Mouse (Mus musculus) thymus, adult 2 months (tissue): ENCODE measurements around the gene Chst11.

ENCODE experiments used
- CTCF ChIP-seq: fragments of 200-500 bp; IDR thresholded peaks from 2 replicates; pipeline ENCODE4 v1.5.1; 2012; ENCODE audit warnings: mild to moderate bottlenecking, control low read depth, low read length, moderate library complexity, borderline replicate concordance; ENCODE audit not compliant: control insufficient read depth, poor library complexity, insufficient read depth; ENCODE audit errors: extremely low read depth
- POLR2A ChIP-seq: fragments of 200-500 bp; IDR thresholded peaks from 2 replicates; pipeline ENCODE4 v1.6.1; 2012; ENCODE audit warnings: mild to moderate bottlenecking, low read length, control low read depth, moderate library complexity; ENCODE audit not compliant: control insufficient read depth, poor library complexity, insufficient read depth; ENCODE audit errors: extremely low read depth

DNA sequence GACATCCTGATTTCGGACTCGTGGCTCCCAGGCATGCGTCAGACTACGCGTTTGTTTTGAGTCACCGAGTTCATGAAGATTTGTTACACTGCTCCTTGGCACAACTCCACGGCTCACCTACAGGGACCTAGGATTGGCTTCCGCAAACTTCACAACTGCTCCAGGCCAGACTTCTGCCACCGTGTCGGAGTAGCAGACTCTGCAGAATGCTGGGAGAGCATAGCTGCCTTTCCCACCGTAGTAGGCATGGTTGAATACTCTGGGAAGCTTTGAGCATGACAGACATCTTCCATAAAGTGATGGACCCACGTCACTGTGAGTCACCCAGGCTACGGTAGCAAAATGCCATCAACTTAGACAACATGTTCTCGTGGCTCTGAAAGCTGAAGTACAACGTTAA is 9.5 kb upstream of the Chst11 start:
- TF ChIP-seq CTCF (no peak), POLR2A (no peak)
